Mouse (Mus musculus) embryonic facial prominence, embryonic 12.5 days (tissue): Measurements from ENCODE around the gene Pgs1. TPM values are rescaled to one million over a fixed set of nuclear protein-coding genes. Genes with fewer than 3 reads are reported as not detected.

Experiments
- ATAC-seq: fragments of 200-750 bp; cut with Nextera tagmentation; 2 replicates; pipeline ENCODE4 v1.8.0; 2017; ENCODE audit not compliant: insufficient number of reproducible peaks, insufficient read depth, low FRiP score, low TSS enrichment
- H3K27ac ChIP-seq: fragments of 300-500 bp; sonication (generic); 2 replicates; pipeline ENCODE4 v1.5.1; 2016; ENCODE audit warnings: mild to moderate bottlenecking
- H3K27me3 ChIP-seq: fragments of 300-500 bp; sonication (generic); 2 replicates; pipeline ENCODE4 v1.6.1; 2016; ENCODE audit warnings: mild to moderate bottlenecking, moderate library complexity
- H3K36me3 ChIP-seq: fragments of 300-500 bp; sonication (generic); 2 replicates; pipeline ENCODE4 v1.6.1; 2016; ENCODE audit warnings: mild to moderate bottlenecking
- H3K4me1 ChIP-seq: fragments of 300-500 bp; sonication (generic); 2 replicates; pipeline ENCODE4 v1.6.1; 2016
- H3K4me2 ChIP-seq: fragments of 300-500 bp; sonication (generic); replicated peaks from 2 replicates; pipeline ENCODE4 v1.6.1; 2016; ENCODE audit warnings: mild to moderate bottlenecking, moderate library complexity
- H3K4me3 ChIP-seq: fragments of 300-500 bp; sonication (generic); 2 replicates; pipeline ENCODE4 v1.5.1; 2016; ENCODE audit warnings: mild to moderate bottlenecking
- H3K9ac ChIP-seq: fragments of 300-500 bp; sonication (generic); 2 replicates; pipeline ENCODE4 v1.6.1; 2016; ENCODE audit warnings: mild to moderate bottlenecking, moderate library complexity
- H3K9me3 ChIP-seq: fragments of 300-500 bp; sonication (generic); 2 replicates; pipeline ENCODE4 v1.6.1; 2016; ENCODE audit warnings: mild to moderate bottlenecking, moderate library complexity
- WGBS: fragments of 180-500 bp; shearing (Covaris S2); methylation state at CpG from one replicate; pipeline ENCODE4 v1.1.7; 2016; 5-methylcytosine and 5-hydroxymethylcytosine counted together
- polyA plus RNA-seq: library from polyadenylated mRNA; unstranded; fragments of >200 nt; fragmentation: Nextera tagmentation; extraction: Ambion mirVana; gene quantifications from 2 replicates; pipeline ENCODE4 v1.2.1, GENCODE M21; 2016

Gene Pgs1
- polyA plus RNA-seq, result 43.0 and 46.2 TPM in 2 replicates

DNA sequence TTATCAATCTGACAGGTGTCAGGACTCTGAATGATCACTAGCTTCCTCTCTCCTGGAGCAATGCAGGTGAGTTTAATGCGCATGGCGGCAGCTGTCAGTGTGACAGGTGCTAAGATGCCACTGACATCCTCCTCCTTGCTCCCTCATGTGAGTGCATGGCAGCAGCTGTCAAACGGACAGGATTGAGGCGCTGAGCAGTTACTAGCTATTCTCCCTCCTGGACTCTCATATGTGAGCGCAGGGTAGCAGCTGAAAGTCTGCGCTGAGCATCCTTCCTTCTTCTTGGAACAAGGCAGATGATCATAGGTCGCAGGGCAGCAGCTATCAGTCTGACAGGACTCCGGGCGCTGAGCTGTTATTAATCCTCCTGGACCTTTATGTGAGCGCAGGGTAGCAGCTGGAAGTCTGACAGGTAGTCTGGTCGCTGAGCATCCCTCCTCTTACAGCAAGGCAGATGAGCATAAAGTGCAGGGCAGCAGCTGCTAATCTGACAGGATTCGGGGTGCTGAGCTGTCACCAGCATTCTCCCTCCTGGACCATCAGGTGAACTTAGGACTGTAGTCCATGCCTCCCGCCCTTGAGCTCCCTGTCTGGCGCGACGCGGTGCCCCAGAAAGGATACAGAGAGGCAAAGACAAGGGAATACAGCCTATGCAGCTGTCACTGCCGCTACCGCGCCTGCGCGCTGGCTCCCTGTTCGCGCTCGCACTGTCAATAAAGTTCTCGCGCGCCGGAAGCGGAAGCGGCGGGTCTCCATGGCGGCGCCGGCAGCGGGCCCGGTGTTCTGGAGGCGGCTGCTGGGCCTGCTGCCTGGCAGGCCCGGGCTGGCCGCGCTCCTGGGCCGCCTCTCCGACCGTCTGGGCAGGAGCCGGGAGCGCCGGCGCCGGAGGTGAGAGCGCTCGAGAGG lies at the start of gene Pgs1:
Gene Pgs1 (plus strand): TSS at position 167 of the 906 bp plus-strand sequence.
- H3K9ac ChIP-seq, result peak within 1 kb of the TSS; percentile 88
- no peaks in the 10 kb centered on the region for H3K9me3 ChIP-seq
- H3K27me3 ChIP-seq, result no peaks in the 10 kb centered on the region
- no peaks in the 10 kb centered on the region for H3K36me3 ChIP-seq
- H3K4me2 ChIP-seq, result peak within 1 kb of the TSS; percentile 79
- peak within 1 kb of the TSS; percentile 46 for H3K27ac ChIP-seq
- WGBS, result 7% methylated on average over 50 of the region's 51 CpGs
- H3K4me3 ChIP-seq, result peak within 1 kb of the TSS; percentile 100
- H3K4me1 ChIP-seq, result peaks cover 19% of the 10 kb centered on the region
- 0 out of 2 replicates have a peak, but pooled peaks have one; percentile 65 for ATAC-seq

DNA sequence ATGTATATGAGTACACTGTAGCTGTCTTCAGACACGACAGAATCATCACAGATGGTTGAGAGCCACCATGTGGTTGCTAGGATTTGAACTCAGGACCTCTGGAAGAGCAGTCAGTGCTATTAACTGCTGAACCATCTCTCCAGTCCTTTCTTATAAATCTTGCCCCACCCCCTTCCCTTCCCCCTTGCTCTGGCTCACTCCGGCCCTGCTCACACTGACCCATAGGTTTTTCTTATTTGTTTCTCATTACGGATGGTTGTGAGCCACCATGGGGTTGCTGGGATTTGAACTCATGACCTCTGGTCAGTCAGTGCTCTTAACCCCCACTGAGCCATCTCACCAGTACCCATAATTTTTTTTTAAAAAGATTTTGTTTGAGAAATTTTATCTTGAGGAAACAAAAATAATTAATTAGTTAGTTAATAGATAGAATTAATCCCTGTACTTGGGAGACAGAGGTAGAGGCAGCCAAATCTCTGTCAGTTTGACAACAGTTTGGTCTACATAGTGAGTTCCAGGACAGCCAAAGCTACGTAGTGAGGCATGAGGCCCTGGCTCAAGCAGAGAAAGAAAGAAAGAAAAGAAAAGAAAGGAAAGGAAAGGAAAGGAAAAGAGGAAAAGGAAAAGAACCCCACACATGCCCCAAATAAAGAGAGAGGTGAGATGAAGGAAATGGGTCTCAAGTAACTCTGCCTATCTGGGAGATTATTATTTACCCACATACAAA lies 46.9 kb upstream of the Pgs1 start:
- Histone ChIP-seq H3K27me3 (no peaks in the 10 kb centered on the region), H3K4me3 (no peak overlapping the region), H3K36me3 (no peaks in the 10 kb centered on the region), H3K4me1 (peaks cover 66% of the 10 kb centered on the region), H3K4me2 (0 out of 2 replicates have a peak overlapping the region, but pooled peaks have one; percentile 27), H3K9ac (no peak overlapping the region), H3K27ac (peak overlapping the region; percentile 88), H3K9me3 (no peaks in the 10 kb centered on the region)
- ATAC-seq, result no peak
- WGBS, result 38% methylated on average over 4 of the region's 4 CpGs

DNA sequence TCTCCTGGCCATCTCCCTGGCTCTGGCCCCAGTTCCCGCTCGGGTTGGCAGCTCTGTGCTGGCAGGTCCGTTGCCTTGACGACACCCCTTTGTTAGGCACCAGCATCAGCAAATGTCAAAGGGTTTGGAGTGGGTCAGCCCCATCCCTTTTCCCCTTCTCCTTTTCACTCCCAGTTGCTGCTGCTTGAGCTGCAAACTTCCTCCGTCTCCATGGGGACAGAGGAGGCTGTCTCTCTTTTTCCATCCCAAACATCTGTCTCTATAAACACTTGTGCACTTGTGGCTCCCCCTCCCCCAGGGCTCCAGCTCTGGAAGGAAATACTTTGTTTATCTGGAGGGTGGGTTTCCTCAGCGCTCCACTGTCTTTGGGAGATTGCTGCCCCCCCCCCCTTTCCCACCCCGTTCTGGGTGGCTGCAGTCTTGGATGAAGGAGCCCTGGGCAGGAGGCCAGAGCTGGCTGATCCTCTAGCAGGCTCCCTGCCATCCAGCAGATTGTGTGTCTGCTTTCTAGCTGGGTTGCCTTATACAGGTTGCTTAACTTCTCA lies 46.3 kb upstream of the Pgs1 start:
- Histone ChIP-seq H3K27ac (peak overlapping the region; percentile 88), H3K36me3 (no peaks in the 10 kb centered on the region), H3K4me1 (peaks cover 60% of the 10 kb centered on the region), H3K27me3 (no peaks in the 10 kb centered on the region), H3K4me2 (peak overlapping the region; percentile 27), H3K9ac (no peak overlapping the region), H3K9me3 (no peaks in the 10 kb centered on the region), H3K4me3 (no peak overlapping the region)
- peak; percentile 85 for ATAC-seq
- WGBS, result 0% methylated on average over 7 of the region's 7 CpGs

DNA sequence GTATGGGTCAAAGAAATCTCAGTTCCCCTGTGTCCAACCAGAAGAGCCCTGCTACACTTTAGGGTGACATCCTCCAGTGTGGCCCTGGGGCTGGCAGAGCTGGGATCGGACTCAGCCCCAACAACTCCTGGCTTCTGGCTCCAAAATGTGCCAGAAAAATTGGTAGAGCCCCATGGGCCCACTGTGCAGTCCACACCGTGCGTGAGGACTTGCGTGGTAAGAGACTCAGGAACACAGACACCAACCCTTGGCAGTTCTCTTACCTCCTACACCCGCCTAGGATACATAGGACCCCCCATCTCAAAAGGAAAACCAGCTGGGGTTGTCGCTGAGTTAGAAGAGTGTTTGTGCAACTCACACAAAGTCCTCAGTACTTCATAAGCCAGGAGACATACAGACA lies 45.2 kb upstream of the Pgs1 start:
- no peak overlapping the region for H3K9ac ChIP-seq
- H3K27me3 ChIP-seq, result no peaks in the 10 kb centered on the region
- H3K27ac ChIP-seq, result peak overlapping the region; percentile 88; the same call in 1 of the 2 replicates
- no peak overlapping the region for H3K4me2 ChIP-seq
- H3K4me1 ChIP-seq, result peaks cover 49% of the 10 kb centered on the region
- no peaks in the 10 kb centered on the region for H3K36me3 ChIP-seq
- ATAC-seq, result no peak
- H3K4me3 ChIP-seq, result no peak overlapping the region
- WGBS, result 90% methylated on average over 6 of the region's 6 CpGs
- no peaks in the 10 kb centered on the region for H3K9me3 ChIP-seq

DNA sequence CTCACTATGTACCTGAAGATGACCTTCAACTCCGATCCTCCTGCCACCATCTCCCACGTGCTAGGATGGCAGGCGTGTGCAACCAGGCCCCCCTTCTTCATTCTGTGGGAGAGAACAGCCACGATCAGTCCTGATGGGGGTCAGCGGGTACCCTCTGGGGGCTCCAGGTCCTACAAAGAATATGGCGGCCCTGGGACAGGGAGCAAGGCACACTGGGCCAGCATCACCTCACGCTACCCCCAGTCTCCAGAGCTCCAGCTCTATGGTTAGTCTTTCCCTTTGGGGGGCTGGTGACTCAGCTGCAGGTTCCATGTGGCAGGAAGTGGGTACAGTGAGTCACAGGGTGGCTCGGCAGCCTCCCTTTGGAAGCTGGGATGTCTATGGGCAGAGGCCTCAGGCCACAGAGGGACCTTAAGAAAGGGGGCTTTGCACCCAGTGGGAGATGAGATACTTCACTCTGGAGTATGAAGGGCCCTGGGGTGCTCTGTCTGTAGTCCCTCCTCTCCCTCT lies 44.7 kb upstream of the Pgs1 start:
- 0 out of 2 replicates have a peak overlapping the region, but pooled peaks have one; percentile 88 for H3K27ac ChIP-seq
- WGBS, result 85% methylated on average over 8 of the region's 8 CpGs

DNA sequence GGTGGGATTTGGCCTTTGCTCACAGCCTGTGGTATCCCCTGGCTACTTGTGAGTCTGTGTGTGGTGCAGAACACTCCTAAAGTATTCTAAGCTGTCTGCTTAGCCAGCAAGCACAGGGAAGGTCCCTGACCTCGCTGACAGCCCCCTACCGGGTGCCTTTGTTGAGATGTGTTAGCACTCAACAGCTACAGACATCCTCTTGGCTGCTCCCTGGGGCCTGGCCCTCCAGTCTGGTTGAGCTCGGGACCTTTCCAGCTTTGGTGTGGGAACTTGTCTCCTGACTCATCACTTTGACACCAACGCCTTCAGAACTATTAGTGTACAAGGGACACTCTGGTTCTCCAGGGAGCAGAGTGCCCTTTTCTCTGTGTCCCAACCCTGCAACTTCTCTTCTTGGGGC lies 44.2 kb upstream of the Pgs1 start:
- no peak overlapping the region for H3K27ac ChIP-seq
- H3K36me3 ChIP-seq, result no peaks in the 10 kb centered on the region
- H3K4me2 ChIP-seq, result no peak overlapping the region
- 37% methylated on average over 4 of the region's 4 CpGs for WGBS
- H3K27me3 ChIP-seq, result no peaks in the 10 kb centered on the region
- no peak overlapping the region for H3K4me3 ChIP-seq
- H3K9ac ChIP-seq, result no peak overlapping the region
- H3K4me1 ChIP-seq, result peaks cover 40% of the 10 kb centered on the region
- H3K9me3 ChIP-seq, result no peaks in the 10 kb centered on the region
- no peak for ATAC-seq

More for the DNA sequence above, 44.7 kb upstream of the Pgs1 start:
- peaks cover 44% of the 10 kb centered on the region for H3K4me1 ChIP-seq
- no peak overlapping the region for H3K4me3 ChIP-seq
- no peak overlapping the region for H3K4me2 ChIP-seq
- no peak for ATAC-seq
- H3K36me3 ChIP-seq, result no peaks in the 10 kb centered on the region
- no peaks in the 10 kb centered on the region for H3K9me3 ChIP-seq
- no peaks in the 10 kb centered on the region for H3K27me3 ChIP-seq
- H3K9ac ChIP-seq, result no peak overlapping the region

DNA sequence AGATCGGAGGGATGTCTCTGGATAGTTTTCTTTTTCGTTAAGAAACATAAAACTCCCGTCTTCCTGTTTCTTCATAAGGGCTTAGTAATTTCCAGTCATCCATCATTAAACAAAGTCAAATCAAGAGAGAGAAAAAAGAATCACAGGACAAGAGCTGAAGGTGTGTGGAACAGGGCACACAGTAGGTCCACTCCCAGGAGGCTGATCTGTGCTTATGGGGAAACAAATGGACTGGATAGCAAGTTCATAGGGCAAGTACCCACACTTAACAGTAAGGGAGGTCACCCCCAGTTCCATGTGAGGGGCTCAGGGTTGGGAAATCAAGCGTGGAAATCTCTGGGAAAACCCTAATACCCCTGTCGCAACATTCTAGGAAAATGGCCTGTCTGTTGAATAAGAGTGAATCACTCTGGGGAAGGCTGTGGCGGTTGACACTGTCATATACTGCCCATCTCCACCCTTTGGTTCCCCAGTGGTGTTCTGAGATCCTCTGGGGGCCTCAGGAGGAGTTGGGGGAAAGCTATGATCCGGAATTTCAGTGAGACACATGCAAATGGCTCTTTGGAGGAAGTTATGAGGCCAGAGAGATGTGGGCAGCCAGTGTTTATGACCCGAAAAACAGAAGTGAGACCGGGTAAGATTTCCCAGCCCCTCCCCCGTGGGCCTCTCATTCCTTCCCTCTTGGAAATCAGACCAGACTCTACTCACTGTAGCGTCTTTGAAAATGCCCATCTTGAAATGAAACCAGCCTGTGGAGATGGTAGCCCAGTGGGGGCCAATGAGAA lies 39.7 kb upstream of the Pgs1 start:
- Histone ChIP-seq H3K4me3 (no peak overlapping the region), H3K27me3 (peaks cover 4% of the 10 kb centered on the region; the same call in 1 of the 2 replicates), H3K27ac (no peak overlapping the region), H3K9me3 (no peaks in the 10 kb centered on the region), H3K9ac (no peak overlapping the region), H3K36me3 (no peaks in the 10 kb centered on the region), H3K4me1 (peaks cover 14% of the 10 kb centered on the region), H3K4me2 (no peak overlapping the region)
- 79% methylated on average over 11 of the region's 11 CpGs for WGBS
- no peak for ATAC-seq

DNA sequence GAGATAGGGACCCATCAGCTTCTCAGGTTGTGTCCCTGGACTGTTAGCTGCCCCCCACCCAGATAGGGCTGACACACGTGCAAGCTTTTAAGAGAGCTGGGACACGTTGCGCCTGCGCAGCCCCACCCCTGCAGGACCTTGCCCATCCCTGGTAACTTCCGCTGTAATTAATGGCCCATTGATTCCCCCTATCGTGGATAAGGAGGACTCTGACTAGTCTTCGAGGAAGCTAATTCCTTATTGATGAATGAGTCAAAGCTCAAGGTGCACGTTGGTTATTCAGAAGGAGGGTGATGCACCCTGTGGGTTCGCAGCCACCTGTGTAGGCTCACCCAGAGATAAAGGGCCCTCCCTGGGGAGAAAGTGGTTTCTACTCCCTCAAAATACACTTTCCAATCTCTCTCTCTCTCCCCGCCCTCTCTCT lies 39.1 kb upstream of the Pgs1 start:
- no peak overlapping the region for H3K4me3 ChIP-seq
- no peak overlapping the region for H3K27ac ChIP-seq

DNA sequence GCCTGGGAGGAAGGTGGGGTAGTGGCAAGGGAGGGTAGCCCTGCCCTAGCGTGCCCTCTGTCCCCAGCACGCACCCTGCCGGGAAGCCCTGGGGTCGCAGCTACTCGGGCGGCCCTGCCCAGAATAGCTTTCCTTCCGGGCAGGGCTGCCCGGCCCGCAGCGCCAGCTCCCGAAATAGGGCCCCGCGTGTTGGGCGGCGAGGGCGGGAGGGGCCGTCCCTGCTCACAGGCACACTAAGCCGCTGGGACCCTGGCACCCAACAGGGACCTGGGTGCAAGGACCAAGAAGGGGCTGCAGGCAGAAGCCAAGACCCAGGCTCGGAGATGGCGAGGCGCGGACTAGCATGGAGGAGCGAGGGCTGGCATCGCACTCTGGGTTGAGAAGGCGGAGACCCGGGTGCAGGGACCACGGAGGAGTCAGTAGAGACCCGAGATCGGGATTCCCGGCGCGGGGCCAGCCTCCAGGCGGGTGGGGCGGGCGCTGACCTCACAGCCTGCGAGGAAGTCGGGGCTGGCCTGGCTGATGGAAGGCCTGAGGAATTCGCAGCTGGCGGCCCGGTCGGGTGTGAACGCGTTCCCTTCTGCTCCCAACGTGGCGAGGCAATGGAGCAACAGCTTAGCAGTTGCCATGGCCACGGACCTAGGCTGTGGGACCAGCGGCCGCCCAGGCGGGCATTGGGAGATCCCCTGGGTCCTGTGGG lies 36.5 kb upstream of the Pgs1 start:
- peak overlapping the region; percentile 57 for H3K9ac ChIP-seq
- no peaks in the 10 kb centered on the region for H3K9me3 ChIP-seq
- ATAC-seq, result 0 out of 2 replicates have a peak, but pooled peaks have one; percentile 61
- peak overlapping the region; percentile 71 for H3K4me2 ChIP-seq
- peak overlapping the region; percentile 32 for H3K4me3 ChIP-seq
- H3K27ac ChIP-seq, result no peak overlapping the region
- peaks cover 4% of the 10 kb centered on the region; the same call in 1 of the 2 replicates for H3K27me3 ChIP-seq
- H3K36me3 ChIP-seq, result no peaks in the 10 kb centered on the region
- 2% methylated on average over 44 of the region's 49 CpGs for WGBS
- peaks cover 19% of the 10 kb centered on the region for H3K4me1 ChIP-seq

More for the DNA sequence above, 39.1 kb upstream of the Pgs1 start:
- Histone ChIP-seq H3K36me3 (no peaks in the 10 kb centered on the region), H3K4me1 (peaks cover 15% of the 10 kb centered on the region), H3K9ac (no peak overlapping the region), H3K9me3 (no peaks in the 10 kb centered on the region), H3K27me3 (peaks cover 4% of the 10 kb centered on the region; the same call in 1 of the 2 replicates), H3K4me2 (no peak overlapping the region)
- ATAC-seq, result no peak
- 68% methylated on average over 10 of the region's 10 CpGs for WGBS

DNA sequence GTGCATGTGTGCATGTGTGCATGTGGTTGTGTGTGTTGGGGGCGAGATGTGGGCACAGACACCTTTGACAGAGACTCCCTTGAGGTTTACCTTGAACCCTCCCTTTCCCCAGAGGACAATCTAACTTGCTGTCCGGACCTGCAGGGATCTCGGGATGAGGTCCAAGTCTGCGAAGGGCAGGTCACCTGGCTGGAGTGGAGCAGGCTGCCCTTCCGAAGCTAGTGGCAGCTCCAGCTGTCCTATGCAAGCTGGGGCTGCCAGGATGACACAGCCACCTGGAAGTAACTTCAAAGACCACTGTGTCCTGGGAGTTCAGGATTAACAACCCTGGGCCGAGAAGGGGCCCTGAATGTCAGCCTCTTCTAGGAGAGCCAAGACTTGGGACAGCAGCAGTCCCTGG lies 34.7 kb upstream of the Pgs1 start:
- no peaks in the 10 kb centered on the region for H3K36me3 ChIP-seq
- ATAC-seq, result no peak
- whole genome bisulfite sequencing, result 72% methylated on average over 6 of the region's 6 CpGs
- H3K9me3 ChIP-seq, result no peaks in the 10 kb centered on the region
- H3K4me3 ChIP-seq, result no peak overlapping the region
- H3K9ac ChIP-seq, result no peak overlapping the region
- H3K4me1 ChIP-seq, result peaks cover 24% of the 10 kb centered on the region
- H3K4me2 ChIP-seq, result no peak overlapping the region
- no peak overlapping the region for H3K27ac ChIP-seq
- peaks cover 4% of the 10 kb centered on the region; the same call in 1 of the 2 replicates for H3K27me3 ChIP-seq
